Mouse (Mus musculus): ENCODE data around the gene 3100002H09Rik.

DNA sequence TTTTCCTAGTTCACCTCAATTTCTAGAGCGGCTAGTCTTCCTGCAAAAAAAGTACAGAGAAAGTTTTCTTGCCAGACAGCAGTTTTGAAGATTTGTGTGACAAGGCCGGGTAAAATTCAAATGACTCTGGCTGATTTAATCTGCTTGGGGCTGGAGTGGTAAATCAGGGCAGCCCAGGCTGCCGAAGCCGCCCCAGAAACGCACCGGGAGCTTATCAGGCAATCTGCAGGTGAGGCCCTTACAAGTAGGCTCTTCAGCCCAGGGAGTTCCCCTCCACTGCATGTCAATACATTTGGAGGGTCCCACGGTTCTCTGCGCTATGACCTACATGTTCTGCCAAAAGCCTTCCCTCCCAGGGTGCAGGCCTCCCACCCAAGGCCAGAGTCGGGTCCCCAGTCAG, 6.9 kb downstream of the 3100002H09Rik start:
- no peak for TF ChIP-seq HCFC1 (IDR thresholded peaks at IDR 0.05; ENCODE audit: borderline replicate concordance, insufficient read depth, low read length)
- TF ChIP-seq ZNF384 (IDR thresholded peaks at IDR 0.05; ENCODE audit: low read depth, low read length): no peak
- no peak for TF ChIP-seq ZC3H11A (IDR thresholded peaks at IDR 0.05; ENCODE audit: borderline replicate concordance, low read depth, low read length)
- TF ChIP-seq MAFK (IDR thresholded peaks at IDR 0.05; ENCODE audit: insufficient read depth, low read depth, low read length): no peak
- no peak for TF ChIP-seq CHD2 (IDR thresholded peaks at IDR 0.05; ENCODE audit: low read depth, low read length)

Data from ES-E14 (cell line).